Mouse (Mus musculus): ENCODE data around the gene Lrrc45.
"Not testable (repeated sequence)": the region's sequence is repeated elsewhere in the genome, so short reads cannot be mapped to it uniquely, and the experiment has no call there.

The Lrrc45 gene

DNA sequence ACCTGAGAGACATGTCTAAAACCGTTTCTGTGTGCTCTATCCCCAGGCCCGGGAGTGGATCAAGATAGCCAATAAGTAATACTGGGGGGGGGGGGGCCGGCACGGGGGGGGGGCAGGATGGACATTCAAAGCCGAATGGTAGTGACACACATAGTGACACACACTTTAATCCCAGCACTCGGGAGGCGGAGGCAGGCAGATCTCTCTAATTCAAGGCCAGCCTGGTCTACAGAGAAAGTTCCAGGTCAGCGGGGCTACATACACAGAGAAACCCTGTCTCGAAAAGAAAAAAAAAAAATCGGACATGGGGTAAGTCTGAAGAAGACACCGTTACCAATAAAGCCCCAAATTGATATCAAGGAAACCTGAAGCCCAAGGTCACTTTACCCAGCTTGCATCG is 13.8 kb downstream of the Lrrc45 start:
- no peak for DNase-seq (ENCODE audit: low spot score in 2 of 2)

GRCm38 (mm10) chr11:120728530-120729240 is 15.0 kb downstream of the Lrrc45 start:
- no peak for DNase-seq (ENCODE audit: low spot score in 2 of 2)

GRCm38 (mm10) chr11:120729432-120730050 is 15.8 kb downstream of the Lrrc45 start:
- not testable (repeated sequence) for DNase-seq (ENCODE audit: low spot score in 2 of 2)

DNA sequence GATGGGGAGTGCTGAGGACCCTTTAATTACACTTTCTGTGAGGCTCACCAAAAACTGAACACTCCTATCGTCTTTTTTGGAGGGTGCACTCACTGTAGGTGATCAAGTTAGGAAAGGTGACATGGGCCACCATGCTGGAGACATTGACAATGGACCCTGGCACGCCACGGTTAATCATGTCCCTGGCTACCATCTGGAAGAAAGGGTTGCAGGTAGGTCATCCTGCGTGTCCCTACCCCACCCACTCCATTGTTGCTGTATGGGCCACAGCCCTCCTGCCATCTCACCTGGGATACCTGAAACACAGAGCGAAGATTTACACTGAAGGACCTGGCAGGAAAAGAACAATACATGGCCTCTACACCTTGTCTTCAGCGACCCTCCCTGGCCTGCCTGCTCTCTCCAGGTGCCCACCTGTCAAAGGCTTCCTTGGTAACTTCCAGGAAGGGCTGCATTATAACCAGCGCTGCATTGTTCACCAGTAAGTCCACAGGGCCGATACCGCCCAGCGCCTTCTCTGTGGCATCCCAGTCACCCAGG is 16.7 kb downstream of the Lrrc45 start:
- no peak for DNase-seq (ENCODE audit: low spot score in 2 of 2)

DNA sequence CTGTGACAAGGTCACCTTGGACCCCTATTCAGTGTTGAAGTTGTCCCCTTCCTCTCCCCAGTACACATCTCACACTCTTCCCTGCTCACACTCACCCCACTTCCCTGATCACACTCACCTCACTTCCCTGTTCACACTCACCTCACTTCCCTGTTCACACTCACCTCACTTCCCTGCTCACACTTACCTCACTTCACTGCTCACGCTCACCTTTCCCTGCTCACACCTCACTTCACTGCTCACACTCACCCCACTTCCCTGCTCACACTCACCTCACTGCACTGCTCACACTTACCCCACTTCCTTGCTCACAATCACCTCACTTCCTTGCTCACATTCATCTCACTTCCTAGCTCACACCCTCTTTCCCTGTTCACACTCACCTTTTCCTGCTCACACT is 17.7 kb downstream of the Lrrc45 start:
- DNase-seq (ENCODE audit: low spot score in 2 of 2): no peak

- no peak for DNase-seq (ENCODE audit: low spot score in 2 of 2)
Measured at GRCm38 (mm10) chr11:120731858-120732680, 18.3 kb downstream of the Lrrc45 start, which contains the start of gene Cbr2. TSS of gene Cbr2 (minus strand) at chr11:120732114.

GRCm38 (mm10) chr11:120733521-120733920 is 19.8 kb downstream of the Lrrc45 start:
- DNase-seq (ENCODE audit: low spot score in 2 of 2): no peak

DNA sequence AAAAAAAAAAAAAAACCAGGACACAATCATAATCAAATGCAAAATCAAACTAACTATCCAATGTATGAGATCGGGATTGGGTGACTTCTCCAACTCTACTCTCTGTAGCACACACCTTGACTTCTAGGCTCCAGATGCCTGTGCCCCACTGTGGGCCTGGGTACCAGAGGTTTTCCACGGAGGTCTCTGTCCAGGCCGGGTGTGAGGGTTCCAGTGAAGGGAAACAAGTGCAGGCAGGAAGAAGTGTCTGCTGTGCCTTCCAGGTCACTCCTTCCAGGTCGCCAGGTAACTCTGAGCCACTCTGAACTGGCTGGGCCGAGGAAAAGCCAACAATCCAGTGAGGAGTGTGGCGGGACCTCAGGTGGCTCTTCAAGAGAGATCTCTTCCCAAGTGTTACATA is 22.7 kb downstream of the Lrrc45 start:
- no peak for DNase-seq (ENCODE audit: low spot score in 2 of 2)

- DNase-seq (ENCODE audit: low spot score in 2 of 2): no peak
Measured at GRCm38 (mm10) chr11:120740981-120741380, 27.3 kb downstream of the Lrrc45 start.

DNA sequence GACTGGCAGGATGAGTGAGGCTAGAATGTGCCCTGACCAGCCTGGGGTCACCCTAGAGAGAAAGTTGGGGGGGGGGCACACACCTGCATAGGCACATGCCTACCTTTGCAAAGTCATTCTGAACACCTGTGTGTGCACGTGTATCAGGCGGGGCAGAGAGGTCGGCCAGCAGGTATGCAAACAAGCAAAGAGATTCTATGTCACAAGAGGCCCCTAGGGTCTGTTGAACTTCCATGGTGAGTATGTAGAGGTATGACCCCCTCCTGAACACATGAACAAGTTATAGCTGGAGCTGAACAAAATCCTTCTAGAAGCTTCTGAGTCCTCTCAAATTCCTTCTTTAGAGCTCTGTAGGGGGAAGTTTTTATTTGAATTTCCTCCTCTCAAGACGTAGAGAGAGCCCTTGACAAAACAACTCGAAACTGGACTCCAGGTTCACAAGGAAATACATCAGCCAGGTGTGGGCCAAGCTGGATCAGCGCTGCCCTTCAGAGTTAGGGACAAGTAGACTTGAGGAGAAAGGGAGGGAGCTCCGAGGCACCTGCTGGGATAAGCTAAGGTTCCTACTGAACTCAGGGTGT is 30.5 kb downstream of the Lrrc45 start:
- no peak for DNase-seq (ENCODE audit: low spot score in 2 of 2)

GRCm38 (mm10) chr11:120747974-120748373 is 34.2 kb downstream of the Lrrc45 start:
- no peak for DNase-seq (ENCODE audit: low spot score in 2 of 2)

- no peak for DNase-seq (ENCODE audit: low spot score in 2 of 2)
Measured at GRCm38 (mm10) chr11:120749430-120749829, 35.7 kb downstream of the Lrrc45 start.

DNA sequence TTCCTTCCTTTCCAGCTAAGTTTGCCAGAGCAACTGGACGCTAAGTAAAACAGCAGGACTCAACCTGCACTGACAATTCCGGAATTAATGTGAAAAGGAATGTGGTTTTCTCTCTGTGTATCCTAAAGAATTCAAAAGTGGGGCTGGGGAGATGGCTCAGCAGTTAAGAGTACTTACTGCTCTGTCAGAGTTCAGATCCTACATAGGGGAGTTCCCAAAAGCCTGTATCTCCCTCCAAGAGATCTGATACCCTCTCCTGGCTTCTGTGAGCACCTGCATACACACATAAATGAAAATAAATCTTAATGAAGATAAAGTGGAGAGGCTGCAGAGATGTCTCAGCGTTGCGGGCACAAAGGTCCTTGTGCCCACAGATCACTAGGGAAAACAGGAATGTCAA is 37.9 kb downstream of the Lrrc45 start:
- DNase-seq (ENCODE audit: low spot score in 2 of 2): no peak

DNA sequence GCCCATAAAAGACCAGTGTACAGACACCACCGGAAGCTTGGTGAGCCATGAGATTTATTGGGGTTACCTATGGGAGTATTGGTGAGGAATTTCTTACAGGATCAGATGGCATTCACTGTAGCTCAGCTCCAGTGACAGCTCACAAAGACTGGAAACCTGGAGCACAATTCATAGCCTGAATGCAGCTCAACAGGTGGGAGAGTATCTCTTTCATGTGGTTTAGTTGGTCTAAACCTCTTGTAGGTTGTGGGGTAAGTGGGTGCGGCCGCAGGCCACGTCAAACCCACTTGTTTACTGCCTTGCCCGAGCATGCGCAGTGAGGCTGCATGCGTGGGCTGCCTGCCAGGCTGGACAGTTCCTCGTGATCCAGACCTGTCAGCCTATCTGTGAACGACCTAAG is 46.5 kb downstream of the Lrrc45 start:
- no peak for DNase-seq (ENCODE audit: low spot score in 2 of 2)

- DNase-seq (ENCODE audit: low spot score in 2 of 2): no peak
Measured at GRCm38 (mm10) chr11:120761811-120762671, 48.3 kb downstream of the Lrrc45 start.

DNA sequence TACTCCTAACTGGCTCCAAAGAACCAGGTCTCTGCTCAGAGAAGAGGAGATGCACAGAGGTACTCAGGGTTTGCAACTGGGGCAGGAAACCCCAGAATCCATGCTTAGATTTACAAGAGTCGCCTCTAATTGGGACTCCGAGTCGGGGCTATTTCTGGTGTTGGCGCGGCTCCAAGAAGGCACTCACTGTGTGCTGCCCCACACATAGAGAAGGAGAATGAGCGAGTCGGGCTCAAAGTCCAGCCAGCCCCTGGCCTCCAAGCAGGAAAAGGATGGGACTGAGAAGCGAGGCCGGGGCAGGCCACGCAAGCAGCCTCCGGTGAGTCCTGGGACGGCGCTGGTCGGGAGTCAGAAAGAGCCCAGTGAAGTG is 48.9 kb downstream of the Lrrc45 start, which contains the start of gene Hmga1b:
Hmga1b (plus strand) TSS at position 123 of the 370 bp plus-strand sequence.
- DNase-seq (ENCODE audit: low spot score in 2 of 2): not testable (repeated sequence)

DNA sequence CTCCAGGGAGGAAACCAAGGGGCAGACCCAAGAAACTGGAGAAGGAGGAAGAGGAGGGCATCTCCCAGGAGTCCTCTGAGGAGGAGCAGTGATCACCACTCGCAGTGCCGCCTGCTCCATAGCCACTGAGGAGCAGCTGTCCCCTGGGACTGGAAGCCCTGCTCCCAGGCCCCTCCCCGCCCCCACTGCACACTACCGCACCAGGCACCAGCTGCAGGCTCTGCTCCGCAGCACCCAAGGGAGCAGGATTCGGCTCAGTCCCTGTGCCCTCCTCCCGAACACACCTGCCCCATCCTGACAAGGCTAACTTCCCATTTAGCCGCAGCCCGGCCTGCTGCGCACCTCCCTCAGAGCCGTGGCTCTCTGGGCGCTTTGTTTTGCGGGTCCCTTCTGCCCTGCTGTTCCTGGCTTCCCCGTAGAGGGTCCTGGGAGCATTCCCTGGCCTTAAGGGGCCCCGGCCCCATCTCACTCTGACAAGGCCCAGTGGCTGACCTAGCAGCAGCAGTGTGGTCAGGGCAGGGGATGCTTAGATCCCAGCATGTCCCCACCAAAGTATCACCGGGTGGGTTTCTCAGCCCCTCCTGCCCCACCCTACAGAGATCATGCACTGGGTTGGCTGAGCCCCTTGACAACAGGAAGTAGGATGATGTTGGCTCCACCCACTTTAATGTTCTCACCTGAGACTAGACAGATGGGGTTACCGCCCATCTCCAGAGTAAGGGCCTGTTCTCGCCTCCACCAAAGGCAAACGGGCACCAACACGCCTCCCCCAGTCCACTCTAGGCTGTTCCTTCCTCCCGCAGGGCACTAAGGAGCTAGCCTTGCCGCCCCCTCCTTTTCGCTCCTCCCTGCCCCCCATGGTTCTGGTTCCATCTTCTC is 49.6 kb downstream of the Lrrc45 start:
- DNase-seq (ENCODE audit: low spot score in 2 of 2): not testable (repeated sequence)

DNA sequence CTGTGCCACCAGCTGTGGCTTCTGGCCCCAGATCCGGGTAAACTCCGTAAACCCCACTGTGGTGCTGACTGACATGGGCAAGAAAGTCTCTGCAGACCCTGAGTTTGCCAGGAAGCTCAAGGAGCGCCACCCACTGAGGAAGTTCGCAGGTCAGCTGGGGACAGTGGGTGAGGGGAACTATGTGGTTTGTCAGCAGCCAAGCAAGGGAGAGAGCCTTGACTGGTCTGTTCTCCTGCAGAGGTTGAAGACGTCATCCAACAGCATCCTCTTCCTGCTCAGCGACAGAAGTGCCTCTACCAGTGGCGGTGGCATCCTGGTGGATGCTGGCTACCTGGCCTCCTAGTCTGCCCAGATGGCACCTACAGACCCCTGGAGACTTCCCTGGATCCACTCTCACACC is 53.3 kb downstream of the Lrrc45 start:
- DNase-seq (ENCODE audit: low spot score in 2 of 2): not testable (repeated sequence)

GRCm38 (mm10) chr11:120768206-120768605 is 54.5 kb downstream of the Lrrc45 start:
- DNase-seq (ENCODE audit: low spot score in 2 of 2): no peak

All from frontal cortex, postnatal 10 days (tissue).